Mouse (Mus musculus) left cerebral cortex, postnatal 4 days (tissue): ENCODE data around the gene Fbxw18. TPM values are rescaled to one million over a fixed set of nuclear protein-coding genes. Genes with fewer than 3 reads are reported as not detected.
"Not testable (repeated sequence)": the region's sequence is repeated elsewhere in the genome, so short reads cannot be mapped to it uniquely, and the experiment has no call there.

Experiments
- DNase-seq: peaks from one replicate; pipeline ENCODE4 v3.0.0-alpha.2; 2022
- intact Hi-C: fragments of 180-260 bp; cut with DNase I; formaldehyde crosslinking; loops from one replicate; pipeline ENCODE4 v1.15.1; 2025
- total RNA-seq, 2 experiments: library from RNA; stranded (reverse); gene quantifications; 2 replicates each; pipeline ENCODE4 v1.2.3; 2021

Gene Fbxw18
- total RNA-seq, result not detected

DNA sequence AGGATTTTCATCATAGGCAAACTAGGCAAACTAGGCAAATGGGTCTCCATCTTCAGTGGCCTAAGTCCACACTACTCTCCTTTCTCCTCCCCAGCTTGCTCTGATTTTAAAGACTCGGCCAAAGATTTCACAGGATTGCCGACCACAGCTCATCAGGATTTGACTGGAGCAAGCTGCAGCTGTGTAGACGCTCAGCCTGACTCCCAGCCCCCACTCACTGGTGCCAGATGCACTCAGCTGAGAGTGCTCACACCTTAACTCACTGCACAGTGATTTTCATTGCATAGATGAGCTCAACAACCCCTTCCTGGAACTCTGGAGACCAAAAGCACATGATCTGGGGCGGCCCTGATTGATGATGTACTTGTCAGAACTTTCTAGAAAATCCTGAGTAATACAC, at the start of gene Fbxw18:
Fbxw18 (minus strand) TSS at position 101 of the 400 bp plus-strand sequence.
- intact Hi-C loops, result not testable (repeated sequence)

GRCm38 (mm10) chr9:109745989-109746388, 43.5 kb upstream of the Fbxw18 start, which contains the start of gene Fbxw26:
Gene Fbxw26 (minus strand): TSS chr9:109746089.
- DNase-seq, intact Hi-C loops: not testable (repeated sequence)

More for the DNA sequence above, at the start of gene Fbxw18:
- DNase-seq, result not testable (repeated sequence)

GRCm38 (mm10) chr9:109685299-109685698, 17.2 kb downstream of the Fbxw18 start:
- intact Hi-C loops, result no loop called here
- peak; percentile 46 for DNase-seq

DNA sequence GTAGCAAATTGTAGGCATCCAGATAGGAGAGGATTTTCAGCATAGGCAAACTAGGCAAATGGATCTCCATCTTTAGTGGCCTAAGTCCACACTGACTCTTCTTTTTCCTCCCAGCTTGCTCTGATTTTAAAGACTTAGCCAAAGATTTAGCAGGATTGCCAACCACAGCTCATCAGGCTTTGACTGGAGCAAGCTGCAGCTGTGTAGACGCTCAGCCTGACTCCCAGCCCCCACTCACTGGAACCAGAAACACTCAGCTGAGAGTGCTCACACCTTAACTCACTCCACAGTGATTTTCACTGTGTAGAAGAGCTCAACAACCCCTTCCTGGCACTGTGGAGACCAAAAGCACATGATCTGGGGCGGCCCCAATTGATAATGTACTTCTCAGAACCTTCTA, 37.9 kb downstream of the Fbxw18 start, which contains the start of gene Fbxw25:
Fbxw25 (minus strand) TSS at position 101 of the 400 bp plus-strand sequence.
- intact Hi-C loops, DNase-seq: not testable (repeated sequence)

Other genes with a start within 250 kb of the Fbxw18 start
- not detected for gene Fbxw19, start 206.8 kb downstream of the Fbxw18 start, total RNA-seq
- gene Fbxw15, start 134.4 kb downstream of the Fbxw18 start, total RNA-seq, result not detected
- gene Fbxw24, start 76.6 kb downstream of the Fbxw18 start, total RNA-seq, result not detected
- gene Fbxw25, start 38.0 kb downstream of the Fbxw18 start, total RNA-seq, result not detected
- gene Fbxw26, start 43.4 kb upstream of the Fbxw18 start, total RNA-seq, result not detected
- gene Fbxw27, start 88.0 kb upstream of the Fbxw18 start, total RNA-seq, result not detected
- not detected for gene Spink8, start 109.6 kb upstream of the Fbxw18 start, total RNA-seq
- 10 to 100 TPM; 22.7 to 25.3 TPM for gene Nme6, start 130.0 kb upstream of the Fbxw18 start, total RNA-seq
- not detected for gene Camp, start 146.9 kb upstream of the Fbxw18 start, total RNA-seq
- gene Cdc25a, start 172.9 kb upstream of the Fbxw18 start, total RNA-seq, result 10 to 100 TPM in 1 of 2 experiments, 1 to 10 TPM in 1; 9.9 to 10.3 TPM
- 100 to 1,000 TPM; 477 to 488 TPM for gene Map4, start 228.8 kb upstream of the Fbxw18 start, total RNA-seq